Comparison of ENCODE assay signal across 10 mouse cellular contexts in the genomic region with DNA sequence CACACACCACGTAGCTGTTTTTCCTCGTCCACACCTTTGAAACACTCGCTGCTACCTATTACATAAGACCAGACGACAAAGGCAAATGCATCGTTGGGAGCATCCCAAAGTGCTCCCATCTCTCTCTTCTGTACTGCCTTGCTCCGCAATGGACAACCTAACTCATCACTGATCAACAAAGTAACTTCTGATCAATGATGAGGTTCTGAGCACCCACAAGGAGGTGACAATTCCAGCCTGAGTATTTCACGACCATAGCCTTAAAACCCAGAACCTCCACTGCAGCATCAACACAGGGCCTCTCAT. TPM values are rescaled to one million over a fixed set of nuclear protein-coding genes. Genes with fewer than 3 reads are reported as not detected.
DNase-seq lines count a peak whose midpoint lies in the region; ATAC-seq and TF ChIP-seq lines count a peak whose summit lies in the region.
"Had no signal": no experiment of that assay in that cellular context is flagged by ENCODE, and none has a peak within 500 bp of the region (broad histone marks: within the 10 kb centered on the region; RNA-seq: fewer than 3 reads in every experiment).

No protein-coding gene starts in this region.

- TF ChIP-seq POLR2A in kidney, adult 2 months (IDR thresholded peaks at IDR 0.05; ENCODE audit: low read depth, low read length), result no peak

- no peaks in the 10 kb centered on the region for H3K36me3 ChIP-seq in embryonic facial prominence, embryonic 12.5 days
- no peaks in the 10 kb centered on the region for H3K36me3 ChIP-seq in intestine, embryonic 15.5 days
- H3K36me3 ChIP-seq in neural tube, embryonic 15.5 days, result no peaks in the 10 kb centered on the region
- H3K36me3 ChIP-seq in kidney, adult 2 months (ENCODE audit: control insufficient read depth, insufficient read depth, low read length), result no peaks in the 10 kb centered on the region

- H3K9me3 ChIP-seq in embryonic facial prominence, embryonic 12.5 days, result no peaks in the 10 kb centered on the region
- H3K9me3 ChIP-seq in intestine, embryonic 15.5 days, result no peaks in the 10 kb centered on the region
- H3K9me3 ChIP-seq in neural tube, embryonic 15.5 days (replicated peaks), result no peaks in the 10 kb centered on the region

- peaks cover 15% of the 10 kb centered on the region for H3K27me3 ChIP-seq in embryonic facial prominence, embryonic 12.5 days
- H3K27me3 ChIP-seq in intestine, embryonic 15.5 days (replicated peaks), result peaks cover 20% of the 10 kb centered on the region; the same call in 1 of the 2 replicates
- H3K27me3 ChIP-seq in neural tube, embryonic 15.5 days (replicated peaks), result no peaks in the 10 kb centered on the region
- no peaks in the 10 kb centered on the region for H3K27me3 ChIP-seq in kidney, adult 2 months (replicated peaks; ENCODE audit: control insufficient read depth, insufficient read depth, low read length)
- H3K27me3 ChIP-seq: Patski had no signal

- peak overlapping the region; percentile 89 for H3K4me2 ChIP-seq in embryonic facial prominence, embryonic 12.5 days (replicated peaks)
- peak overlapping the region; percentile 99 for H3K4me2 ChIP-seq in intestine, embryonic 15.5 days (replicated peaks)
- peak overlapping the region; percentile 91 for H3K4me2 ChIP-seq in neural tube, embryonic 15.5 days

- peak overlapping the region; percentile 94 for H3K27ac ChIP-seq in left cerebral cortex, adult 2 months
- H3K27ac ChIP-seq in embryonic facial prominence, embryonic 12.5 days, result no peak overlapping the region
- no peak overlapping the region for H3K27ac ChIP-seq in intestine, embryonic 15.5 days
- no peak overlapping the region for H3K27ac ChIP-seq in neural tube, embryonic 15.5 days (replicated peaks)
- H3K27ac ChIP-seq in kidney, adult 2 months (ENCODE audit: insufficient read depth, low read depth, low read length), result no peak overlapping the region

- WGBS in embryonic facial prominence, embryonic 12.5 days, result 36% methylated on average over 7 of the region's 7 CpGs
- WGBS in intestine, embryonic 15.5 days, result 54% methylated on average over 7 of the region's 7 CpGs
- 34% methylated on average over 7 of the region's 7 CpGs for WGBS in neural tube, embryonic 15.5 days
- WGBS in kidney, adult 2 months, result 83% methylated on average over 7 of the region's 7 CpGs

- ATAC-seq in embryonic facial prominence, embryonic 12.5 days (ENCODE audit: insufficient number of reproducible peaks, insufficient read depth, low FRiP score, low TSS enrichment), result no peak
- no peak for ATAC-seq in intestine, embryonic 15.5 days
- no peak for ATAC-seq in neural tube, embryonic 15.5 days (ENCODE audit: low FRiP score)
- ATAC-seq: Patski had no signal

- peaks cover 41% of the 10 kb centered on the region for H3K4me1 ChIP-seq in embryonic facial prominence, embryonic 12.5 days
- peaks cover 26% of the 10 kb centered on the region for H3K4me1 ChIP-seq in intestine, embryonic 15.5 days (replicated peaks)
- peaks cover 68% of the 10 kb centered on the region for H3K4me1 ChIP-seq in neural tube, embryonic 15.5 days
- H3K4me1 ChIP-seq in kidney, adult 2 months (ENCODE audit: control insufficient read depth, insufficient read depth, low read length), result no peaks in the 10 kb centered on the region

- DNase-seq in left cerebral cortex, adult 2 months (ENCODE audit: extremely low spot score in 1 of 2, low spot score in 2 of 2), result peak in 1 of 2 experiments; percentile 27
- DNase-seq in left cerebral cortex, adult 8-10 months (ENCODE audit: low spot score in 2 of 2), result no peak
- DNase-seq in right cerebral cortex, postnatal 25 days, result no peak
- DNase-seq in embryo, embryonic 11 days, result no peak
- DNase-seq in kidney, adult 2 months, result no peak
- DNase-seq: heart, postnatal 36 days had no signal

- H3K4me3 ChIP-seq in left cerebral cortex, adult 2 months, result peak overlapping the region; percentile 93
- H3K4me3 ChIP-seq in embryonic facial prominence, embryonic 12.5 days, result peak overlapping the region; percentile 79
- H3K4me3 ChIP-seq in intestine, embryonic 15.5 days (replicated peaks), result peak overlapping the region; percentile 75
- peak overlapping the region; percentile 84 for H3K4me3 ChIP-seq in neural tube, embryonic 15.5 days (replicated peaks)
- no peak overlapping the region for H3K4me3 ChIP-seq in kidney, adult 2 months (ENCODE audit: insufficient read depth, low read depth, low read length)

- no peak for TF ChIP-seq CTCF in left cerebral cortex, adult 2 months (IDR thresholded peaks at IDR 0.05)
- TF ChIP-seq CTCF in kidney, adult 2 months (conservative IDR thresholded peaks at IDR 0.05; ENCODE audit: insufficient read depth, insufficient read length, low read depth, low read length), result no peak

- intact Hi-C loops in left cerebral cortex, adult 2 months (cut with DNase I), result loop anchor here (5.0 kb wide), 1 partner anchor 95 kb away; no protein-coding TSS in a partner anchor

- no peak overlapping the region for H3K9ac ChIP-seq in embryonic facial prominence, embryonic 12.5 days
- 0 out of 2 replicates have a peak overlapping the region, but pooled peaks have one; percentile 69 for H3K9ac ChIP-seq in intestine, embryonic 15.5 days
- H3K9ac ChIP-seq in neural tube, embryonic 15.5 days (replicated peaks), result peak overlapping the region; percentile 92; the same call in 1 of the 2 replicates

RNA-seq across cellular contexts. Expression of a gene that starts 2.6 kb away (rescaled TPM):
- 100 to 1,000 TPM; 103 to 122 TPM for total RNA-seq in left cerebral cortex, adult 2 months (2021)
- total RNA-seq in left cerebral cortex, adult 8-10 months (2022), result 100 to 1,000 TPM; 111 to 123 (median 120) TPM
- polyA plus RNA-seq in embryonic facial prominence, embryonic 12.5 days (2016; fragmentation: Nextera tagmentation; extraction: Ambion mirVana), result 9.5 and 10.4 TPM in 2 replicates
- polyA plus RNA-seq in intestine, embryonic 15.5 days (2015; fragmentation: Nextera tagmentation; extraction: Ambion mirVana), result 5.0 and 5.5 TPM in 2 replicates
- 26.5 and 27.7 TPM in 2 replicates for polyA plus RNA-seq in neural tube, embryonic 15.5 days (2015; fragmentation: Nextera tagmentation; extraction: Ambion mirVana)
- polyA plus RNA-seq in kidney, adult 2 months (2012; rRNA removed), result 3.5 and 4.4 TPM in 2 replicates
